Mouse (Mus musculus) olfactory bulb, adult 2 months (tissue): ENCODE measurements around the gene Ccdc120.

Experiments
- CTCF ChIP-seq: fragments of 200-500 bp; IDR thresholded peaks from 2 replicates; pipeline ENCODE4 v1.5.1; 2012; ENCODE audit warnings: low read depth, mild to moderate bottlenecking, low read length, moderate library complexity; ENCODE audit not compliant: insufficient read depth
- POLR2A ChIP-seq: fragments of 200-500 bp; IDR thresholded peaks from 2 replicates; pipeline ENCODE4 v1.6.1; 2012; ENCODE audit warnings: mild to moderate bottlenecking, low read depth, low read length, moderate library complexity; ENCODE audit not compliant: insufficient read depth

DNA sequence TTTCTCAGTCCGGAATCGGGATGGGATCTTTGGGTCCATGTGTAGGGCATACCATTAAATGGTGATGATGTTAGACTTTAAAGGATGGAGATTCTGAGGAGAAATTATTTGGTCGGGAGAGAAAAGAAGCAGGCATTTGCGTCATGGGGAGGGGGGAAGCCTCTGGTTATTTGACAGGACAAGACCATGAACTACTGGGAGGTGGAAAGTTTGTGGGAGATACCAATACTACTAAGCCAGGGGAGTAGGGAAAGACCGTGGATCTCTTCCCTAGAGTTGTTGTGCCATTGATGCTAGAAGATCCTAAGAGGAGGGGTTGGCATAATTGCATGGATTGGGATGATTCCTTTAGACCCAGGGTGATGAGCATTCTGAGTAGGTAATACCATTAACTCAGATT lies 39.6 kb upstream of the Ccdc120 start:
- no peak for TF ChIP-seq CTCF
- TF ChIP-seq POLR2A = no peak
